Mouse (Mus musculus) cerebellum, postnatal 14 days (tissue): ENCODE measurements at regions not wholly inside any gene's neighbourhood (a gene's known extent, or its start where the extent isn't known, plus 50 kb on each side); places are given as distances from the start of the nearest gene placed in this dataset.

ENCODE experiments used
- DNase-seq, 2 experiments: peaks; one replicate each; pipeline ENCODE4 v3.0.0; 2021; ENCODE audit warnings: mixed read lengths in 2 of 2

- no peak for DNase-seq
These were observed 127.9 kb downstream of the Opa1 start for GRCm38 (mm10) chr16:29706996-29707395.

DNA sequence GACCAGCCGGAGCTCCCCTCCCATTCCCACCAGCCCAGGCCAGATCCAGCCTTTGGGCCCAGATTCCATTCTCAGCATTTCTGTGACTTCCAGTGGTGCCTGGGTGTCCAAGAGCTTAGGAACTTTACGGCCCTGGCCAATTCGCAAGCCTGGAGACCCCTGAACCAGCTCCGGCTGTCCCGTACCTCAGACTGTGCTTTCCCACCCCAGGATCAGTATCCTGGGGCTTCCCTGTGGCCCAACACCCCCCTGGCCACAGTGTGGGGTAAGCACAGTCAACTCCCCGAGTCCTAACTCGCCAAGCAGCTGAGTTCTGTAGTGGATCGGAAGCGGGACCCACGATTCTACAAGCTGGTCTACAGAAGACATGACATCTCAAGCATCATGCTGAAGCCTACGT lies 128.5 kb downstream of the Opa1 start:
- DNase-seq = no peak

DNA sequence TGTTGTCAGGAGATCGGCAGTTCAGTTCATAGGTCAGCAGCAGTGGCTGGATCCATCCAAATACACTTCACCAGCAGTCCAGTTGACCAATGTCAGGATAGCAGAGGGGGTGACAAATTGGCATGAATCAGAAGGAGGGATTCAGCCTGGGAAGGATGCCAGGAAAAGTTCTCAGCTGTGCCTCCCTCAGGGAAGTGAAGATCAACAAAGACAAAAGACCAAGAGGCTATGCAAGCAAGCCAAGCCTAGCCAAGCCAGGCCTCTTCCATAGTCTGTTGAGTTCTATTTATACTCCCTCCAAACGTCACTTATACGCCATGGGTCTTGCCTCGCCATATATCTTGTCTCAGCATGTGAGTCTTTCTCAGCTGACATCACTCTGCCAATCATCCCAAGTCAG lies 129.9 kb downstream of the Opa1 start:
- DNase-seq = no peak

- no peak for DNase-seq
These were observed 132.3 kb downstream of the Opa1 start for GRCm38 (mm10) chr16:29711386-29711785.

GRCm38 (mm10) chr16:29711912-29712681 lies 133.0 kb downstream of the Opa1 start:
- peak; percentile 71 to 72 for DNase-seq

- DNase-seq = peak; percentile 91 to 96
These were observed 135.5 kb downstream of the Opa1 start for GRCm38 (mm10) chr16:29714612-29715127.

- no peak for DNase-seq
These were observed 139.8 kb downstream of the Opa1 start for GRCm38 (mm10) chr16:29718965-29719364.

- peak in 1 of 2 experiments; percentile 16 for DNase-seq
These were observed 140.7 kb downstream of the Opa1 start for GRCm38 (mm10) chr16:29719571-29720451.

DNA sequence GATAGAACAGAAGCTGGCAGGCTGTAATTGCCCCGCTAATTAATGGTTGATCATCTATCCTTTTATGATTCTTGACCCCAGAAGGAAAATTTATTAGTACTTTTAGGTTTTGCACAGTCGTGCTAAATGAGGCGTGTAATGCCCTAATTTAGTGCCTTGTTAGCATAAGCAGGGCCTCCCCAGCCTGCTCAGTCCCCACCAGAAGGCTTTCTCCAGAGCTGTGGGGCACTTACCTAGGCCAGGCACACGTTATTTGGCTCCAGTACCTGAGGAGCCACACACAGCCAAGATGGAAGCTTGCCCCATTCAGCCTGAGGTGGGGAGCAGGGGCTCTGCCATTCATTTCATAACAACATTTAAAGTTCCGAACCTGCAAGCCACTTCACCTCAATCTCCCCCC lies 146.0 kb downstream of the Opa1 start:
- DNase-seq = peak; percentile 55 to 65

DNA sequence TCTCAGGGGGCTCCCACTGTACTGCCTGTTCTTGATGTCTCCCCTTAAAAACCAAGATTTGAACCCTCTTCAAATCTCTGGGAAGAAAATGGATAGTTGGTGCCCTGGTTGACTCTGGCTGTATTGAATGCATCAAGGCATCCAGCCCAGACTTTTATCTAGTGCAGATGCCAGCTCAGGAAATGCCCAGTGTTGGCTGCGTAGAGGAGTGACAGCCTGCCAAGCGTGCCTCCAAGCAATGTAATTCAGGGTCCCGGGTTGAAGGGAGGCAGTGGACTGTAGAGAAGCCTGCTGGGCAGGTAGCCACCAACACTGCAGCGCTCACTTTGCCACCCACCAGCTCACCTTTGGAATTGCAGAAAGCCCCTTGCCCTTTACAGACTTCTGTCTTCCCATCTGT lies 146.4 kb downstream of the Opa1 start:
- DNase-seq = peak; percentile 83 to 86

DNA sequence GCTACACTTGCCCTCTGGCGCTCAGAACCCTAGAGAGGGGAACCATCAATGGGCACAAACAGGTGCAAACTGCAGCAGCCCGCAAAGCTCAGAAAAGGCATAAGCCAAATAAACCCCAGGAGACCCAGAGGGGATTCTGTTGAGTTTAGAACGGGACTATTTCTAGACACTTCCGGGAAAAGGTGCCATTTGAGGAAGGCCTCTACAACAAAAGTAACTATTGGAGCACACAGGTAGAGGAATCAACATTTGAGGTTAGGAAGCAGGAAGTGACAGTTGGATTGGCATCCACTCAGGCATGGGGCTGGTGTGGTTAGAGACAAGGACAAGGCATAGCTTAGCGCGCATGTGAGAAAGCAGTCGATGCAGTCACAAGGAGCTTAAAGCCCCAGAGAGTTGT lies 148.3 kb downstream of the Opa1 start:
- DNase-seq = no peak

GRCm38 (mm10) chr16:29728769-29729481 lies 149.8 kb downstream of the Opa1 start:
- DNase-seq = peak; percentile 92 to 95

GRCm38 (mm10) chr16:29730010-29730409 lies 150.9 kb downstream of the Opa1 start:
- DNase-seq = no peak

GRCm38 (mm10) chr16:29732889-29733288 lies 153.8 kb downstream of the Opa1 start:
- no peak for DNase-seq

GRCm38 (mm10) chr16:29733847-29734246 lies 154.7 kb downstream of the Opa1 start:
- no peak for DNase-seq

DNA sequence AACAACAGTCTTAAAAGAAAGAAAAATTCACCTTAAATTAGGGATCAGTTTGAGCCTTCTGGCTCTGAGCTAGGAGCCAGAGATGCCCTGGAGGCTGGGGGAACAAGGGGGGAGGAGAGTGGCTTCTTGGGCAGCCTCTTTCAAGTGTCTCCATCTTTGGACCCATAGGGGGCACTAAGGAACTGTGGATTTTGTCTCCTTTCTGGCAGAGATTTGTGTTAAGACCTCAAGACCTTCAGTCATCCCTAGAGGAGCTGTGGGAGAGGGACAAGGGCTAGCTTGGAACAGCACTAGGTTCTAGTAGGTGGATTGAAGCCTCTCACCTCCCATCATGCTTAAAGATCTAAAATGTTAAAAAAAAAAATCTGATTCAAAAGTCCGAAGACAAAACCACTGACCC lies 155.2 kb downstream of the Opa1 start:
- DNase-seq = peak; percentile 75

DNA sequence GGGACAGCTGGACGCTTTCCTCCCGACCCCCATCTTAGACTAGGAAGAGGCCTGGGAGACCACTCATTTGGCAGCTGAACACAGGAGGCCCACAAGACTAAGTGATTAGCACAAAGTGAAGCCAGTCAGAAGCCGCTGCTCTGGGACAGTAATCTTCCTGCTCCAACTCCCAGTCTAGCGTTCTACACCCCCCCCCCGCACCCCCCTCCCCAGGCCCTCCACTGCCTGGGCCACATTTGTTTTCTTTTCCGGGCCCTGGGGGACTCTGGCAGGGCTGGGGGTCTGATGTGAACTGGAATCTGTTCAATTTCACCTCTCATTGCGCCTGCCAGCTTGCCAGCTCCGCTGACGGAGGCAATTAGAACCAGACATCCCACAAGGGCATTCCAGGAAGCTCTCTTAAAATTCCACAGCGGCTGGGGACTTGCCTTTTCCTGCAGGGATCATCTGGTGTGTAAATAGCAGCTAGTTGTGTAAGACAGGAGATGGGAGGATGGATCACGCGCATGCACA lies 155.7 kb downstream of the Opa1 start:
- peak in 1 of 2 experiments; percentile 33 for DNase-seq

- no peak for DNase-seq
These were observed 156.4 kb downstream of the Opa1 start for GRCm38 (mm10) chr16:29735371-29736008.

GRCm38 (mm10) chr16:29736211-29736610 lies 157.1 kb downstream of the Opa1 start:
- DNase-seq = no peak

GRCm38 (mm10) chr16:29738075-29738474 lies 158.9 kb downstream of the Opa1 start:
- no peak for DNase-seq

DNA sequence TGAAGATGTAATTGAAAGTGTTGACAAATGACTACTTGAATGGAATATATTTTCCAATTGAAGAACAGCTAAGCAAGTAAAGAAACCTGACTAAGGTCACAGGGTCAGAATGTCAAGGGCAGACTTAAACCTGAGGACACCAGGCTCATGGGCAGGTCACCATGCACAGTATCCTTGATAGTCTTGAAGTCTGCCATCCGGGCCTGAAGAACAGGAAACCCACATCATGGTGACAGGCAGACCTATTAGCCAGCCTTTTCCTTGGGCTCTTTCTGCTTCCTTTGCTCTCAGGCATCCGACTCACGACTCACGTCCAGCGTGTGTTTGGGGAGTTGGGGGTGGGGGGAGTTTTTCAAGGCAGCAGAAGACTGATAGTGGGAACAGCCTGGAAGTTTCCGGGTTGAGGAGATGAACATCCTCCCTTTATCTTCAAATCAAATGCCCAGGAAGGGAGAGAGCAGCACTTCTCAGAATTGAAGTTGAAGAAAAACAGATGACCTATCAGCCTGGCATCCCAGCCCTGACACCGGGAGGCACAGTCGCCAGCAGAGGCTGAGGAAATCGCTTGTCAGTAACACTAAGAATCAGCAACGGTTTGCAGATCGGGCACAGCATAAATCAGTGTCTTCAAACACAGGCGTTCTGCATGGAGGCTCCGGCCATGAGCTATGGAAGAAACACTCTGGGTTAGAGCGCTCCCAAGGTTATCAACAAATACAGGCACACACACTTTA lies 163.5 kb downstream of the Opa1 start:
- DNase-seq = no peak

DNA sequence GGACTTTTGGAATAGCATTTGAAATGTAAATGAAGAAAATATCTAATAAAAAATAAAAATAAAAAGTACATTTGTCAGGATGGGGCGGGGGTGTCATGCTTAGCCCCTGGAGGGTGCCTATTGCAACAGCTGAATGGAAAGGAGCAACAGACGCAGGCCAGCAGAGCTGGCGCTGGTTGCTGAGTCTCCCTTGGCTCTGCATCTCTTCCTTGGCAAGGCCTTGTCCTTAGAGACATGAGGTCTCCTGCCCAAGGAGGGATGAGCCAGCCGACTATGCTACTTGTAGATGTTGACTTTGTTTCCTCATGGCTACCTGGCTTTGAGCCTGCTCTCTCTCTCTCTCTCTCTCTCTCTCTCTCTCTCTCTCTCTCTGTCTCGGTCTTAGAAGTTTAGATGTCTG lies 166.4 kb downstream of the Opa1 start:
- peak; percentile 51 to 59 for DNase-seq
